Mouse (Mus musculus) CD4-positive, CD25-positive, alpha-beta regulatory T cell, adult 2 months (primary cell): ENCODE data around the gene Tdrkh.

ENCODE experiments used
- DNase-seq: peaks from one replicate; pipeline ENCODE4 v3.0.0-alpha.2; 2012; ENCODE audit warnings: low read depth, low spot score

The Tdrkh gene

DNA sequence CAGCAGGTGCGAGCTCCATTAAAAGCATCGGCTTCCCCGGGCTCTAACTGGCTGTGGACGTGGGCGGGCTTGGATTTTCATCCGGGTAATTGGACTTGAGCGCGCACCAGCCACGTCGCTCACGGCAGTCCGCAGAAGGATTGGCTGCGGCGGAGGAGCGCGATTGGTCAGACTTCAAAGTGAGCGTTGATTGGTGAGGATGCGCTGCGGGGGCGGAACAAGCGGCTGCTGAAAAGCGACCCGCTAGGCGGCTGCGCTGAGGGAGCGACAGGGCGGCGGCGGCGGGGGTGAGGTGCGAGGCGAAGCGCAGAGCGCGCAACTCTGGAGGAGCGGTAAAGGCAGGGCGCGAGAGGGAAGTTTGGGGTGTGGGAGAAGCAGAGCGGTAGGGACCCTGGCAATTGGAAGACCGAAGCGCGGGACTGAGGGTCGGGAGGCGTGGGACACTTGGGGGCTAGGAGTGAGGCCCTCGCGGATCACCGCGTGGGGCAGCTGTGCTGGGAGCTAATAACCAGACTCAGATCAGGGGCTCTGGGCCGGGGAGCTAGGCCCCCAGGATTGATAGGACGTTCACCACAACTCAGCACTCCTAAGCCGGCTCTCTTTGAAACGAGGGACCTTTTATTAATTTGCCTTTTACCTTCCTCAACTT lies at the start of gene Tdrkh:
Gene Tdrkh, plus strand, starts transcription at position 243 of the 649 bp plus-strand sequence.
- peak; percentile 98 for DNase-seq

DNA sequence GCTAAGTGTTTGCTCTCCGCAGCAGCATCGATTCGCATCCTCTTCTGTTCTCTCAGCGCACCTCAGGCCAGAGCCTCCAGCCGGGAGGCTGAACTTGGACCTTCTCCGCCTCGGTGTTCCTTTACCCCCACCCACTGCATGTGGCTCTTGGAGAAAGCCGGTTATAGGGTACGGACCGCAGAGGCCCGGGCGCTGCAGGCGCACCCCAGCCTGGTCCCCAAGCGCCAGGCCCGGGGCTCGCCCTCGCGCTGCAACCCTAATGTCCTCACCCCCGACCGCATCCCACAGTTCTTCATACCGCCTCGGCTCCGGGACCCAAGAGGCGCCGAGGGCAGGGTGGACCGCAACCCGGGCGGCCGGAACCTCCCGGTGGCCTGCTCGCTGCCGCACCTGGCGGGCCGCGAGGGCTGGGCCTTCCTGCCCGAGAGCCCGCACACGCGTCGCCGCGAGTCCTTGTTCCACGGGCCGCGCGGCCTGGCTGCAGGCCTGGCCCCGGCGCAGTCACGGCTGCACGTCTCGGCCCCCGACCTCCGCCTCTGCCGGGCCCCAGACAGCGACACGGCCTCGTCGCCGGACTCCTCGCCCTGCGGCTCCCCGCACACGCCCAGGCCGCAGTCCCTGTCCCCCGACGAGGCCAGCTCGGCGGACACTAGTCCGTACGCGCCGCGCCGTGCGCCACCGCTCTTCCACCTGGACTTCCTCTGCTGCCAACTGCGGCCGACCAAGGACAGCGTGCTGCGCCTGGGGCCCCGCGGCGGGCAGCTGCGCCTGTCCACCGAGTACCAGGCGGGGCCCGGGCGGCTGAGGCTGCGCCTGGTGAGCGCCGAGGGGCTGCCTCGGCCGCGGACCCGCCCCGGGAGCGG lies 49.6 kb upstream of the Tdrkh start:
- DNase-seq, result no peak

DNA sequence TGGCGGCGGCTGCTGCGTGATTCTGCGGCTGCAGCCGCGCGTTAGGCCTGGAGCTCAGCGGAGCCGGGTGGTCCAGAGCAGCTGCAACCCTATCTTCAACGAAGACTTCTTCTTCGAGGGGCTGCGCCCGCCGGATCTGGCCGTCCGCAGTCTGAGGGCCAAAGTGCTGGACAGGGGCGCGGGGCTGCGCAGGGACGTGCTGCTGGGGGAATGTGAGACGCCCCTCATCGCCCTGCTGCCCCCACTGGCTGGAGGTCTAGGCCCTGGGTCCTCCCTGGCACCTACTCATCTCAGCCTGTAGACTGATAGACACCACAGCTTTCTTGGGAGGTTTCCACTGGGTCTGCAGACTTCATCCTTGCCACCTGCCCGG lies 48.9 kb upstream of the Tdrkh start:
- DNase-seq, result no peak

DNA sequence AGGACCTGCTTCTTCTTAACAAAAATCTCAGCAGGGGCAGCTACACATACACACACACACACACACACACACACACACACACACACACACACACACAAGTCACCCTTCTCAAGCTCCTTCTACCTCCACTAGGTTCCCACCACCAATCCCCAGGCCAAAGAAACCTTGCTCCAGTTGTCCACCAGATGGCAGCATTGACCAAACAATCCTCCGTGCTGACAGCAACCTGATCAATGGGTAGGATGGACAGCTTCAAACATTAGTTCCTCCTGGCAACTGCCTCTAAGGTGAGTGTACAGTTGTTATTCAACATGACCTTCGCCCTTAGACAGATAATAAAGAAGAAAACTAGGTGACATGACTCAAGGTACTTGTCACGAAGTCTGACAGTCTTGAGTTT lies 46.3 kb upstream of the Tdrkh start:
- peak; percentile 90 for DNase-seq

DNA sequence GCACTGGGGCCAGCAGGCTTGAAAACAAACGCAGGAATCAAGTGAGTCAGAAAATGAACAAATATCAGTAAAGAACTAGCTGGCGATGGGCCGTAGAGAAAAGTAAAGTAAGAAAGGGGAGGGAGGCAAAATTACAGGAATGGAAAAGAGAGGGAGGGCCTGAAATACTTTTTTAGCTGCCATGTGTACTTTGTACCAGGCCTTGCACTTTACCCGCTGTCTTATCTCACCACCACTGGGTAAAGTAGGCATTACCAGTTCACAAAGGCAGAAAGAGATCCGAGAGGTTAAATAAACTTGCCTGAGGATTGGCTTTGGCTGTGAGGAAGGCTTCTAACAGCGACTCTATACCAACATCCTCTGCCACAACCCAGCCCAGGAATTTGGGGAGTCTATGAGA lies 45.6 kb upstream of the Tdrkh start:
- DNase-seq, result no peak

DNA sequence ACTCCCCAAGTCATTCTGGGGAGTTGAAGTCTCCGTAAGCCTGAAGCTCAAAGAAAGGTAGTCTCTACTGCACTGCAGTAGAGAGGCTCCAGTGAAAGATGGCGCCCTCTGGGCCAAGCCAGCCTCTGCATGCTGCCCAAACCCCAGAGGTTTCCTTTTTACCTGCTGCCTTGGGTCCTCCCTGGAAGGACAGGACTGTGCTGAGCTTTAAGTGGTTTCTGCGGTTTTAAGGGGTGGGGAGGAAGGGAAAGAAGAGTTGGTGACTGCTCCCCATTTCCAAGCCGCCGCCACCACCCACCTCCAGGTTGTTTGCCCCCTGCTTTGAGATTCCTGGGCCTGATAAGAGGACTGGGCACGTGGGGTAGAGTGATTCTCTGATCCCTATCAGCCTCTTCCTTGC lies 44.4 kb upstream of the Tdrkh start:
- no peak for DNase-seq

DNA sequence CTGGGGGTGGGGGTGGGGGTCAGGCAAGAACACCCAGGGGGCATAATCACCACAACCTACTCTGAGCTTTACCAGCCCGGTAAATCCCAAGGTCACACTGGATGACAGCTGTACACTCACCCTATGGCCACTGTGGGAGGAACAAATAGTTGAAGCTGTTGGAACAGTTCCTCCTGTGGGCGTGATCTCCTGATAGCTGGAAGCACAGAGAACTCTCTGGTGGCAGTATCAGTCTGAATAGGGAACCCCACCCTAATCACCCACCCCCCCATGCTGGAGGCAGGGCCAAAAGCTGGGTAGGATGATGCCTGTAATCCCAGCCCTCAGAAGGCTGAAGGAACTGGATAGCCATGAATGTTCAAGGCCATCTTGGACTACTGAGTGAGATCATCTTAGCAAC lies 43.4 kb upstream of the Tdrkh start:
- no peak for DNase-seq

DNA sequence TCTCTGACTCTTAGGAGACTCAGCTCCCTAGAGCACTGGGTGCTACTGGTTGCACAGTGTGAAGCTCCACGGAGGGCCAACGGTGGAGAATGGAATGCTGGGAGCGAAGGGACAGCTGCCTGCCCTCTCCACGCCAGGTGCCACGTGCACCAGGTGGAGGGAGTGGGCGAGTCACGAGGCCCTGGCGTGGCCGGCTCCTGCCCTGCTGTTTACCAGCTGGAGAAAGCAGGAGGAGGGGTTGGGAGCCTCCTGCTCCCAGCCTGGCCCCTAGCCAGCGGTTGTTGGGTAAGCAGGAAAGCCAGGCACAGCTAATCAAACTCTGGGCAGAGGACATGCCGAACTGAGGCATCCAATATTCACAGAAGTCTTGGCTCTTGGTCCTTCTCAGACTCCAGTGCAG lies 41.4 kb upstream of the Tdrkh start:
- no peak for DNase-seq

DNA sequence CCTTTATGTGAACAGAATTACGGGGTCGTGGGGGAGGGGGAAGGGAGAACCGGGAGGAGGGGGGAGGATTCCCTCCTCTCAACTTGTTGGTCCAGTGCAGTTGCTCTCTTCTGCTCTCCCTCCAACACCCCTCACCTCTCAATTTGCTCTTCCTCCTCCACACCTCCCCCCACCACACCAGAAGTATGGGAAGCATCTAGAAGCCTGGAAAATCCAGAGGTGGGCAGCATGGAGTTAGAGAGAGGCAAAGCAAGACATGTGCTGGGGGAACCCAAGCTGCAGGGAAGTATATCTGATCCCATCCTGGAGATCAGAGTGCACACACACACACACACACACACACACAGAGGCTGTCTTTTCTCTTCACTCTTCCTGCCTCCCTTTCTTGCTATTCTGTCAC lies 41.0 kb upstream of the Tdrkh start:
- no peak for DNase-seq

DNA sequence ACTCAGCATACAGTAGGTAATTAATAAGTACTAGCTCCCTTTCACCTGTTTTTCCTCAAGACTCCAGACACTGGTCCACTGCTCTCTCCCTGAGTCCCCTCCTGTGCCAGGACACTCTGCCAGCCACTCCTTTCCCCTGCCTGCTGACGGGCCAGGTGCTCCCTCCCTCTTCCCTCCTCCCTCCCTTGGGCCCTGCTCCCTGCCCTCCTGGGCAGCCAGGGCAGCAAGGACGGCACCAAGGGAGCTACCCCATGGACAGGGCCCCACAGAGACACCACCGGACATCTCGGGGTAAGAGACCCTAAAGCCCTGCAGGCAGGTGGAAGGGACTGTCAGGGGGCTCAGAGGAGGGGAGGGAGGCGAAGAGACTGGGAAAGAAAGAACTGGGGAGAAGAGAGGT lies 40.4 kb upstream of the Tdrkh start, which contains the start of gene Rorc:
Gene Rorc, plus strand, starts transcription at position 154 of the 400 bp plus-strand sequence.
- DNase-seq, result no peak

DNA sequence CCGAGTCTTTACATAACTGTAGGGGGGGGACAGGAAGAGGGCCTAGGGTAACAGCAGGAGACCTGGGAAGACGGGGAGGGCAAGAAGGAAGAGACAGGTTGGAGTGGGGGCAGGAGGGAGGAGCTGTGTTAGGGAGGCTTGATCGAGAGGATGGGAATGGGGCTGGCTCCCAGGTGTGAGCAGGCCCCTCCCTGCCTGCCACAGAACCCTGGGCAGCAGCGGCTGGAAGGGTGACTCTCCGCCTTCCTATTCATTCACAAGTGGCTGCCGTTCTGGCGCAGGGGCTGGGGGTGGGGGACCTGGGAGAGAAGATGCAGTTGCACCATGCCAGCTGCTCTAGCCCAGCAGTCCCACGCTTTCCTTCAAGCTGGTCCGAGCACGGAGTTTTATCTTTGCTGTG lies 40.0 kb upstream of the Tdrkh start:
- no peak for DNase-seq

DNA sequence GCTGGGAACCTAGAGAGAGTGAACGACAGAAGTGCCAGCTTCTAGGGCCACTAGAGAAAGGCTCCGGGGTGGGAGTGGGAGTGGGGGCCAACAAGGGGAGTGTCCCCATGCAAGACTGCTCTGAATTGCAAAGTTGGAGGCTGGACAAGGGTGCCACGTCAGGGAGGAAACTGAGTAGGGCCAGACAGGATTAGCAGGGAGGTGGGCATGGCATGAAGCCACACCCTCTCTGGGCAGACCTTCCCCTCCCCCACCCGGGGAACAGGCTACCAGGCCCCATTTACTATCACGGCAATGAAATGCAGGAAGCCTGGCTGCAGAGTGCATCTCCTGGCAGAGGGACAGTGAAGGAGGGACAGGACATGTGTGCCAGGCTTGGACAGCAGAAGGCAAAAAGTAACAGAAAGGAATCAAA lies 39.5 kb upstream of the Tdrkh start:
- no peak for DNase-seq

DNA sequence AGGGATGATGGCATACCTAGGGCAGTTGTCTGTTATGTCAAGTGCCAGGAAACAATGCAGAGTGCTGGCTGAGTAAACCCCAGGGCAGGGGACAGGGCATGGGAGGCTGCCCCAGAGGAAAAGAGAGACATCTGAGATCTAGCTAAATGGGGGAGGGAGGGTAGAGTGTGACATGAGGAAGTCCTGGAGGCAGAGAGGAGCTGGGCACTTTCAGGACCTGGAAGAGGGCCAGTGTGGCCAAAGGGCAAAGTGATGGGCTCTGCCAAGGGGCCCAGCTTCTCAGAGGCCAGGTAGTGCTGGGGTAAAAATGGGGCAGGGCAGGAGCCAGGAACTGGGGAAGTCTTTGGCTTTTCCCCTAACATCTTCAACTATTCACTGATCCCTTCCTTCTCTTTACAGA lies 38.4 kb upstream of the Tdrkh start:
- DNase-seq, result no peak

DNA sequence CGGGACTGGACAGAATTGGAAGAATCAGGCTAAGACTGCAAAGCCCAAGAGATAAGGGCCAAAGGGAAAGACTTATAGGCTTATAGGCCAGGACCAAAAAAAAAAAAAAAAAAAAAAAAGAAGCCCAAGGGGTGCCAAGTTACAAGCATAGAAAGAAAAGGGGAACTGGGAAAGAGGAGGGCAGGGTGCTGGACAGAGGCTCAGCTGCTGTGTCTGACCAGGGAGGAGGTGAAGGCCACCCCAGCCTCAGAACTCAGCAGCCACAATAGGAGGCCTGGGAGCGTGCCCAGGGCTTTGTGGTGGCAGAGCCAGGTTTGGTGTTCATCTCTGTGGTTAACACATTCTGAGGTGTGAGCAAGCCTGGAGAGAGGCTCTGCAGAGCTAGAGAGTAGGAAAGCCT lies 37.9 kb upstream of the Tdrkh start:
- DNase-seq, result no peak

DNA sequence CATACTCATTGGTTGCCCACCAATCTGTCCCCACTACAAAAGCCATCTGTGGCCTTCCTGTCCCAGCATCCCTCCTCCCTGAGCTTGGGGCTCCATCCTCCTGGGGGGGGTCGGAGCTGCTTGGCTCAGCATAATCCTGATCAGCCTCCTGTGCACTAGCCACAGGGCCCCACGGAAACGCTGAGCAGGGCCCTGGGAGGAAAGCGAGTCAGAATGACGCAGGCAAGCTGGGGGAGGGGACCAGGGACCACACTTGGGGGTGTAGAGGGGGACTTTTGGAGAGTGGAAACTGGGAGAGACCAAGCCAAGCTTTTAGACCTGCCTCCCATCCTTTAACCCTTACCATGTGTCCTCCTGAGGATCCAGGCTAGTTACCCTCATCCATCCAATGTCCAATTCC lies 37.2 kb upstream of the Tdrkh start:
- peak; percentile 32 for DNase-seq

DNA sequence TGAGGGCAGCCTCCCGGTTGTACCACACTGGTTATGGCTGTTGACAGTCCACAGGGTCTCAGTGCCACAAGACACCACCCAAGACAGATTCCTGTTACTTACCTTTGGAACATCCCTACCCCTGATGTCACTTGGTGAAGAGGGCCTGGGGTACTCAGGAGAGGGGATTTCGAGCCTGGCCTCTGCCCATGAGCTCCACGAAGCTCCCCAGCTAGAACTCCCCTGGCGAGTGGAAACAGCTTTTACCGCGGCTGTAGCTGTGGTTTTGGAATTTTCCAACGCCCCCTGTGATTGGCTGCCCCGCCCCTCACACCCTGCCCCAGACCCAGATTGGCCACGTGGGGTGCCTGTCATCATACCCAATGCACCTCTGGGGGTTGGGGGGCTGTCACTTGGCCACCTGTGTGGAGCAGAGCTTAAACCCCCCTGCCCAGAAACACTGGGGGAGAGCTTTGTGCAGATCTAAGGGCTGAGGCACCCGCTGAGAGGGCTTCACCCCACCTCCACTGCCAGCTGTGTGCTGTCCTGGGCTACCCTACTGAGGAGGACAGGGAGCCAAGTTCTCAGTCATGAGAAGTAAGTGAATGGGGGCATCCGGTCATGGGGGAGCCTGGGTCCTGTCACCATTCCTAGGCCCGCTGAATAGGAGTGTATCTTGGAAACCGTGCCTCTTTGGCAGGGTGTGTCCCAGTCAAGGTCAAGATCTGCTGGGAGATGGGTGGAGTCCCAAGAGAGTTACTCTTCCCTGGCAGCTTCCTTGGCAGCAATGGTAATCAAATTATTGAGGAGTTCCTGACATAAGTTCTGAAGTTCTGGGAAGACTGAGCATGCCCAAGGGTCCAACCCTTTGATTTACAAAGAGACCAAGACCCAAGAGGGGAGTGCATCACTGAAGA lies 35.8 kb upstream of the Tdrkh start:
- peak; percentile 31 for DNase-seq

DNA sequence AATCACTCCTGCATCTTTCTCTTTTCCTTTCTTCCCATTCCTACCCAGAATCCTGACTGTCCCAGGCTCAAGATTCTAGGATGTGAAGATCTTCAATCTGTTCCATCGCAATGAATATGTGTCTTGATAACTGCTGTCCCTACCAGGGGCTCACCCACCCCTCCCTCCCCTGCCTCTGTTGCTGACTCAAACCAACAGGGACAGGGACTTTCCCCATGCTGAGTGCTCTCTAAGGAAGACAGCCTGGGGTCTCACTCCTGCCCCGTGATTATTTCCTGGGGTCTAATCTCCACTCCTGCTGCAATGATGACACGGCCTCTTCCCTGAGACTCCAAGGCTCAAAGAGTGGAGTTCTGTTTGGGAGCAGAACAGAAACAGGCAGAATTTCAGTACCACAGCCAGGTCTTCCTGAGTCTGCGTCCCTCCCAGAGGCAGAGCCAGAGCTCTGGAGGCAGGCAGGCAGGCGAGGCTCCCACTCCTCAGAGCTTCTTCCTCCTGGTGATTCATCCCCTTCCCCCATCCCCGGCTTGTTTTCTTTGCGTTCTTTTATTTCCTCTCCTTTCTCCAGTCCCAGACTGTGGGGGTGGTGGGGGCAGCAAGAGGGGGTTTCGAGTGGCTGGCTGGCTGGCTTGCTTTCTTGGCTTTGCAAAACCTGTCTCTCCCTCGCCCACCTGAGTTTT lies 33.1 kb upstream of the Tdrkh start:
- DNase-seq, result peak; percentile 45

DNA sequence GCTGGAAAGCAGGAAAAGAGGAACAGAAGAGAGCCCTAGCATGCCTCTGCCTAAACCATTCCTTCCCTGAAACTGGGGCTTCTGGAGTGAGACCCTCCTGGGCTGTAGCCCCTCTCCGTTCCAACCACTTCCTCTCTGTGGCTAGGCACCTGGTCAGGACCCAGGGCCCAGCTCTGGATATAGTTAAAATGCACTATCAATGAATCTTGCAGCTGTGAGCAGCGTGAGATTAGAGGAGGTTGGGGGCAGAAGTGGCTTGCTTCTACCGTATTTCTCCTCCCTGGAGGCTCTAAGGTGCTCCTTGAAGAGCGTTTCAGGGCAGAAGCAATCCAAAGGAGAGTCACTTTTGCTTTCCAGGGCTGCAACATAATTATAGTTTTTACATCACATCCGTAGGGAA lies 30.8 kb upstream of the Tdrkh start:
- no peak for DNase-seq

DNA sequence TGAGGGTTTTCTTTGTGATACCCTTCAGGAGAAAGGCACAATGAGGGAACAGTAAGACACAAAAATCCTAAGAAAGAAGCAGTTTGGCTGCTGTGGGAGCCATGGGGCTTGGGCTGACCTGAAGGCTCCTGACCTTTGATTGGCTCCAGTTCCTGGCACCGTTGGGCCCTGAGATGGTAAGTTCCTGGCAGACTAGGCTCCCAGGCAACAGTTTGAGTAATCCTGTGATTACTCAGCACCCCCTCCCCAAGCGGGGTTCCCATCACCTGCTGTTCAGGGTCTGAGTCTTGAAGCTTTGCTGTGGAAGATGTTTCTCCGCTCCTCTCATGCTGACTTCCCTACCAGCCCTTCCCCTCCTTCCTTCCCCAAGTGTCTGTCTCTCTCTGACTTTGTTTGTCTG lies 29.6 kb upstream of the Tdrkh start:
- DNase-seq, result no peak

DNA sequence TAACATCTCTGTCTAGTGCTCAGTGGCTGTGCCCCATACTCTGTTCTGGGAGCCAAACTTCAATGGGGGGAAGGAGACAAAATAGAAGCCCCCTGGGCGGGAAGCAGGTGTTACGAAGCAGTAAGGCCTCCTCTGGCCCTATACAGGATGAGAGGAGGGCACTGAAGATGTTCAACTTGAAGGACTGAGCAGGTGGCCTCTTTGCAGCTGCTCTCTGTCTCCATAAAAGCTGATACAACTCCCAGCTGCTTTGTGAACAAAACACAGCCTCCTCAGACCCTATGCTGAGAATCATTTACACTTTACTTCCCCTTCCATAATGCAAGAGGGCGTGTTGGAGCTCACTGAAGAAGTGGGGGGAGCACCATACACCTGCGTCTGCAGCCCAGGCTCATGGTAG lies 26.4 kb upstream of the Tdrkh start:
- no peak for DNase-seq

DNA sequence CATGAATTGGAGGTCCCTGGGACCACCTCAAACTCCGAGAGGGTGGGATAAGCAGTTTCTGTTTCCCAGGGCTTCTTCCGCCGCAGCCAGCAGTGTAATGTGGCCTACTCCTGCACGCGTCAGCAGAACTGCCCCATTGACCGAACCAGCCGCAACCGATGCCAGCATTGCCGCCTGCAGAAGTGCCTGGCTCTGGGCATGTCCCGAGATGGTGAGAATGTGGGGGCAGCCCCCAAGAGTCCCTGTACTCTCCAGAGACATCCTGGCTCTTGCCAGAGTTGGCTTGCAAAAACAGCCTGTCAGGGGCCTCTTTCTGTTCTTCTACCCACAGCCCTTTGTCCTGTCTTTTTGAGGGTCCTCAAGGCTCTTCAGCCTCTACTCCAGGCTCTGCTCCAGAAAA lies 25.7 kb upstream of the Tdrkh start:
- DNase-seq, result no peak

DNA sequence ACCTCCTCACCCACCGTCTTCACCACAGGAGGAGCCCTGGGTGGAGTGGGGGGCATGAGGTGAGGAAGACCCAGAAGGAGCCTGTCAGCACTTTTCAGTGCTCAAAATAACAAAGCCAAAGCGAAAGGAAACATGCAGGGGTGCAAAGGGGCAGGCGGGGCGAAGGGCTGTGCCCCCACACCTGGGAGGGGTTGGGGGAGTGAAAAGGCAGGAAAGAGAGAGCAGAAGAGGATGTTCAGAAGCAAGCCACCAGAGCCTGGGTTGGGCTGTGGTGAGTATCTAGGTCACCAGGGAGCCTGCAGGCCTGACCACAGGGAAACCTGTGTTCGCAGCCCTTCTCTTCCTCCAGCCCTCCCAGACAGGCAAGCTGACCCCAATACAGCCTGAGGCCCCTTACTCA lies 25.0 kb upstream of the Tdrkh start:
- peak; percentile 54 for DNase-seq
